Mouse (Mus musculus) erythroblast, embryonic 14.5 days (primary cell): ENCODE data around the gene Slc16a10.

Source experiments
- GATA1 ChIP-seq: IDR thresholded peaks from 2 replicates; pipeline ENCODE4 v1.6.1; 2012; ENCODE audit warnings: low read length, inconsistent platforms, mixed read lengths
- TAL1 ChIP-seq: IDR thresholded peaks from 3 replicates; pipeline ENCODE4 v1.6.1; 2012; ENCODE audit warnings: low read length, inconsistent platforms, mixed read lengths

GRCm38 (mm10) chr10:40102986-40103385, 39.1 kb downstream of the Slc16a10 start:
- TF ChIP-seq TAL1 (no peak), GATA1 (no peak)
